In genomic region chr2:173419972-173420391, GRCm38 (mm10) we compare ENCODE assay signal across 8 mouse cellular contexts.
A peak's percentile ranks its signal among the peaks of the same experiment; 100 is the strongest.
DNase-seq lines count a peak whose midpoint lies in the region; ATAC-seq and TF ChIP-seq lines count a peak whose summit lies in the region.

No protein-coding gene starts in this region.

- no peak for TF ChIP-seq EP300 in heart, adult 2 months (IDR thresholded peaks at IDR 0.05; ENCODE audit: insufficient read depth, low read depth, low read length)

- no peak overlapping the region for H3K9ac ChIP-seq in kidney, embryonic 16.5 days (replicated peaks; ENCODE audit: low read length)
- no peak overlapping the region for H3K9ac ChIP-seq in embryonic facial prominence, embryonic 12.5 days
- no peak overlapping the region for H3K9ac ChIP-seq in hindbrain, embryonic 15.5 days
- H3K9ac ChIP-seq in heart, adult 2 months (ENCODE audit: low read depth, low read length) = no peak overlapping the region

- no peaks in the 10 kb centered on the region; the same call in 1 of the 2 replicates for H3K27me3 ChIP-seq in kidney, embryonic 16.5 days (ENCODE audit: insufficient read depth, low read length)
- no peaks in the 10 kb centered on the region for H3K27me3 ChIP-seq in embryonic facial prominence, embryonic 12.5 days
- no peaks in the 10 kb centered on the region for H3K27me3 ChIP-seq in hindbrain, embryonic 15.5 days
- no peaks in the 10 kb centered on the region for H3K27me3 ChIP-seq in heart, adult 2 months (ENCODE audit: control insufficient read depth, insufficient read depth, low read length)

- H3K36me3 ChIP-seq in kidney, embryonic 16.5 days (ENCODE audit: insufficient read depth, low read length) = no peaks in the 10 kb centered on the region
- H3K36me3 ChIP-seq in embryonic facial prominence, embryonic 12.5 days = no peaks in the 10 kb centered on the region
- no peaks in the 10 kb centered on the region for H3K36me3 ChIP-seq in hindbrain, embryonic 15.5 days
- no peaks in the 10 kb centered on the region for H3K36me3 ChIP-seq in heart, adult 2 months (ENCODE audit: control insufficient read depth, insufficient read depth, low read length)

- H3K9me3 ChIP-seq in kidney, embryonic 16.5 days (ENCODE audit: low read length) = peaks cover 5% of the 10 kb centered on the region
- no peaks in the 10 kb centered on the region for H3K9me3 ChIP-seq in embryonic facial prominence, embryonic 12.5 days
- no peaks in the 10 kb centered on the region for H3K9me3 ChIP-seq in hindbrain, embryonic 15.5 days

- no peaks in the 10 kb centered on the region for H3K79me2 ChIP-seq in heart, adult 2 months (replicated peaks; ENCODE audit: control insufficient read depth, insufficient read depth, low read length)

- no peaks in the 10 kb centered on the region for H3K4me1 ChIP-seq in kidney, embryonic 16.5 days (ENCODE audit: insufficient read depth, low read length)
- no peaks in the 10 kb centered on the region for H3K4me1 ChIP-seq in embryonic facial prominence, embryonic 12.5 days
- H3K4me1 ChIP-seq in hindbrain, embryonic 15.5 days (replicated peaks) = no peaks in the 10 kb centered on the region; the same call in 1 of the 2 replicates
- H3K4me1 ChIP-seq in heart, adult 2 months (ENCODE audit: control insufficient read depth, insufficient read depth, low read length) = no peaks in the 10 kb centered on the region

- ATAC-seq in kidney, embryonic 16.5 days (ENCODE audit: low FRiP score, low TSS enrichment) = 0 out of 2 replicates have a peak, but pooled peaks have one; percentile 46
- peak; percentile 72 for ATAC-seq in embryonic facial prominence, embryonic 12.5 days (ENCODE audit: insufficient number of reproducible peaks, insufficient read depth, low FRiP score, low TSS enrichment)
- peak; percentile 86 for ATAC-seq in hindbrain, embryonic 15.5 days (ENCODE audit: low FRiP score, low read depth)
- ATAC-seq in erythroid progenitor cell, adult 5-6 weeks (replicated peaks; ENCODE audit: low FRiP score, poor library complexity, severe bottlenecking) = no peak

- 77% methylated on average over 10 of the region's 10 CpGs for WGBS in kidney, embryonic 16.5 days
- 33% methylated on average over 10 of the region's 10 CpGs for WGBS in embryonic facial prominence, embryonic 12.5 days
- 51% methylated on average over 10 of the region's 10 CpGs for WGBS in hindbrain, embryonic 15.5 days
- WGBS in heart, adult 2 months = 74% methylated on average over 10 of the region's 10 CpGs

- no peak overlapping the region for H3K4me3 ChIP-seq in kidney, embryonic 16.5 days (ENCODE audit: low read length)
- H3K4me3 ChIP-seq in embryonic facial prominence, embryonic 12.5 days = no peak overlapping the region
- H3K4me3 ChIP-seq in hindbrain, embryonic 15.5 days = no peak overlapping the region
- H3K4me3 ChIP-seq in heart, adult 2 months = no peak overlapping the region

- intact Hi-C loops in gastrocnemius, postnatal 36 days (cut with DNase I) = no loop called here
- intact Hi-C loops in heart, adult 2 months (cut with DNase I) = no loop called here

- TF ChIP-seq POLR2A in heart, adult 2 months (IDR thresholded peaks at IDR 0.05; ENCODE audit: insufficient read depth, low read depth, low read length) = no peak

- H3K4me2 ChIP-seq in kidney, embryonic 16.5 days (replicated peaks; ENCODE audit: low read depth, low read length) = no peak overlapping the region
- H3K4me2 ChIP-seq in embryonic facial prominence, embryonic 12.5 days (replicated peaks) = no peak overlapping the region
- H3K4me2 ChIP-seq in hindbrain, embryonic 15.5 days = no peak overlapping the region

- no peak for TF ChIP-seq CTCF in heart, adult 2 months (IDR thresholded peaks at IDR 0.05)

- no peak overlapping the region for H3K27ac ChIP-seq in kidney, embryonic 16.5 days (ENCODE audit: low read length)
- peak overlapping the region; percentile 30; the same call in 1 of the 2 replicates for H3K27ac ChIP-seq in embryonic facial prominence, embryonic 12.5 days
- no peak overlapping the region for H3K27ac ChIP-seq in hindbrain, embryonic 15.5 days (replicated peaks)
- no peak overlapping the region for H3K27ac ChIP-seq in heart, adult 2 months

- no peak for DNase-seq in kidney, adult 11 months
- peak; percentile 97 for DNase-seq in retina, postnatal 1 day
- DNase-seq in gastrocnemius, postnatal 36 days = no peak
- DNase-seq in heart, adult 2 months = no peak
